8 mouse cellular contexts compared by ENCODE assay signal in genomic region chr14:54877048-54877715, GRCm38 (mm10). TPM values are rescaled to one million over a fixed set of nuclear protein-coding genes. Genes with fewer than 3 reads are reported as not detected.
DNase-seq lines count a peak whose midpoint lies in the region; ATAC-seq and TF ChIP-seq lines count a peak whose summit lies in the region.

TSS of gene Ppp1r3e (minus strand) at chr14:54877550.

- peaks cover 34% of the 10 kb centered on the region for H3K4me1 ChIP-seq in G1E (ENCODE audit: insufficient read depth, low read depth, low read length)
- H3K4me1 ChIP-seq in cerebellum, adult 2 months (ENCODE audit: control insufficient read depth, insufficient read depth, low read length), result no peaks in the 10 kb centered on the region
- H3K4me1 ChIP-seq in forebrain, postnatal 0 days (ENCODE audit: insufficient read depth), result peaks cover 4% of the 10 kb centered on the region; the same call in 1 of the 2 replicates
- H3K4me1 ChIP-seq in lung, postnatal 0 days (ENCODE audit: insufficient read depth, low read depth, low read length), result peaks cover 10% of the 10 kb centered on the region; the same call in 1 of the 2 replicates

- peak within 1 kb of the TSS; percentile 96 for H3K27ac ChIP-seq in cerebellum, adult 2 months (ENCODE audit: insufficient read depth, low read length)
- H3K27ac ChIP-seq in forebrain, postnatal 0 days (ENCODE audit: low read depth, low read length), result peak within 1 kb of the TSS; percentile 96
- H3K27ac ChIP-seq in lung, postnatal 0 days (ENCODE audit: low read length), result peak within 1 kb of the TSS; percentile 83

- no peak for ATAC-seq in G1E (ENCODE audit: extremely low read depth, insufficient number of reproducible peaks, low FRiP score, poor library complexity, severe bottlenecking)
- peak; percentile 79 for ATAC-seq in forebrain, postnatal 0 days
- ATAC-seq in lung, postnatal 0 days, result peak; percentile 78

- peak within 1 kb of the TSS; percentile 67 for H3K4me2 ChIP-seq in forebrain, postnatal 0 days (ENCODE audit: low read depth)
- H3K4me2 ChIP-seq in lung, postnatal 0 days (replicated peaks; ENCODE audit: low read depth, low read length), result peak within 1 kb of the TSS; percentile 98

- WGBS in cerebellum, adult 2 months, result 1% methylated on average over 61 of the region's 61 CpGs
- 4% methylated on average over 43 of the region's 61 CpGs for WGBS in forebrain, postnatal 0 days
- WGBS in lung, postnatal 0 days, result 2% methylated on average over 44 of the region's 61 CpGs

- H3K4me3 ChIP-seq in G1E (ENCODE audit: low read depth, low read length), result peak within 1 kb of the TSS; percentile 91
- H3K4me3 ChIP-seq in cerebellum, adult 2 months (replicated peaks; ENCODE audit: insufficient read depth, low read depth, low read length), result peak within 1 kb of the TSS; percentile 81
- peak within 1 kb of the TSS; percentile 58 for H3K4me3 ChIP-seq in forebrain, postnatal 0 days (ENCODE audit: low read depth, low read length)
- peak within 1 kb of the TSS; percentile 70 for H3K4me3 ChIP-seq in lung, postnatal 0 days (ENCODE audit: low read depth, low read length)

- intact Hi-C loops in heart, postnatal 36 days (cut with DNase I), result no loop called here

- H3K9me3 ChIP-seq in G1E (replicated peaks), result no peaks in the 10 kb centered on the region
- no peaks in the 10 kb centered on the region for H3K9me3 ChIP-seq in forebrain, postnatal 0 days (ENCODE audit: low read length)
- H3K9me3 ChIP-seq in lung, postnatal 0 days (ENCODE audit: low read length), result no peaks in the 10 kb centered on the region

- peaks cover 4% of the 10 kb centered on the region for H3K36me3 ChIP-seq in G1E (replicated peaks)
- H3K36me3 ChIP-seq in forebrain, postnatal 0 days (ENCODE audit: insufficient read depth), result peaks cover 1% of the 10 kb centered on the region; the same call in 1 of the 2 replicates
- no peaks in the 10 kb centered on the region for H3K36me3 ChIP-seq in lung, postnatal 0 days (ENCODE audit: insufficient read depth, low read length)

- 0 out of 2 replicates have a peak, but pooled peaks have one; percentile 35 for TF ChIP-seq POLR2A in cerebellum, adult 2 months (IDR thresholded peaks at IDR 0.05; ENCODE audit: borderline replicate concordance, insufficient read depth, low read length)

- no peak for TF ChIP-seq CTCF in G1E (IDR thresholded peaks at IDR 0.05; ENCODE audit: low read depth, low read length)
- TF ChIP-seq CTCF in cerebellum, adult 2 months (IDR thresholded peaks at IDR 0.05; ENCODE audit: borderline replicate concordance, insufficient read depth, low read depth, low read length), result no peak
- peak; percentile 27; the same call in 1 of the 2 replicates for TF ChIP-seq CTCF in forebrain, postnatal 0 days (IDR thresholded peaks at IDR 0.05; ENCODE audit: low read depth)
- no peak for TF ChIP-seq CTCF in lung, postnatal 0 days (IDR thresholded peaks at IDR 0.05)

- H3K9ac ChIP-seq in forebrain, postnatal 0 days, result peak within 1 kb of the TSS; percentile 93
- peak within 1 kb of the TSS; percentile 54 for H3K9ac ChIP-seq in lung, postnatal 0 days (replicated peaks; ENCODE audit: low read depth)

- no peak for TF ChIP-seq EP300 in lung, postnatal 0 days (IDR thresholded peaks at IDR 0.05)

- DNase-seq in G1E (ENCODE audit: low spot score), result peak; percentile 53
- peak; percentile 80 to 85 for DNase-seq in cerebellum, adult 2 months
- DNase-seq in forebrain, postnatal 0 days, result peak; percentile 72
- peak; percentile 68 to 78 for DNase-seq in heart, postnatal 36 days
- DNase-seq in layer of hippocampus, adult 8-10 months (ENCODE audit: low spot score in 2 of 2), result peak in 1 of 2 experiments; percentile 62
- peak; percentile 69 for DNase-seq in lung, postnatal 0 days (ENCODE audit: low spot score)
- peak; percentile 76 for DNase-seq in ovary, postnatal 36 days (ENCODE audit: low spot score)
- peak; percentile 63 to 65 for DNase-seq in thymus, postnatal 36 days

- H3K27me3 ChIP-seq in G1E (ENCODE audit: insufficient read depth, low read length), result no peaks in the 10 kb centered on the region
- no peaks in the 10 kb centered on the region for H3K27me3 ChIP-seq in cerebellum, adult 2 months (ENCODE audit: control insufficient read depth, insufficient read depth, low read length)
- no peaks in the 10 kb centered on the region for H3K27me3 ChIP-seq in forebrain, postnatal 0 days (ENCODE audit: insufficient read depth, low read length)
- no peaks in the 10 kb centered on the region for H3K27me3 ChIP-seq in lung, postnatal 0 days (replicated peaks; ENCODE audit: insufficient read depth, low read length)

RNA-seq across cellular contexts. Expression of gene Ppp1r3e, which starts in this region (rescaled TPM):
- 3.6 and 8.7 TPM in 2 replicates for total RNA-seq in G1E (2014; fragmentation: Nextera tagmentation)
- total RNA-seq in G1E (2017), result 0.64 and 0.87 TPM in 2 replicates
- polyA plus RNA-seq in G1E (2012), result 1.2 TPM in 2 replicates
- 21.6 and 22.1 TPM in 2 replicates for polyA plus RNA-seq in cerebellum, adult 2 months (2012; rRNA removed)
- 17.4 and 19.7 TPM in 2 replicates for total RNA-seq in forebrain, postnatal 0 days (2014; rRNA removed)
- 2.3 and 3.3 TPM in 2 replicates for polyA plus RNA-seq in forebrain, postnatal 0 days (2015; fragmentation: Nextera tagmentation; extraction: Ambion mirVana)
- 1 to 10 TPM; 2.6 to 2.9 TPM for total RNA-seq in heart, postnatal 36 days (2021)
- 10 to 100 TPM; 18.2 to 23.0 (median 22.2) TPM for total RNA-seq in layer of hippocampus, adult 8-10 months (2022)
- polyA plus RNA-seq in lung, postnatal 0 days (2015; fragmentation: Nextera tagmentation; extraction: Ambion mirVana), result 2.5 and 2.7 TPM in 2 replicates
